In the genomic region with DNA sequence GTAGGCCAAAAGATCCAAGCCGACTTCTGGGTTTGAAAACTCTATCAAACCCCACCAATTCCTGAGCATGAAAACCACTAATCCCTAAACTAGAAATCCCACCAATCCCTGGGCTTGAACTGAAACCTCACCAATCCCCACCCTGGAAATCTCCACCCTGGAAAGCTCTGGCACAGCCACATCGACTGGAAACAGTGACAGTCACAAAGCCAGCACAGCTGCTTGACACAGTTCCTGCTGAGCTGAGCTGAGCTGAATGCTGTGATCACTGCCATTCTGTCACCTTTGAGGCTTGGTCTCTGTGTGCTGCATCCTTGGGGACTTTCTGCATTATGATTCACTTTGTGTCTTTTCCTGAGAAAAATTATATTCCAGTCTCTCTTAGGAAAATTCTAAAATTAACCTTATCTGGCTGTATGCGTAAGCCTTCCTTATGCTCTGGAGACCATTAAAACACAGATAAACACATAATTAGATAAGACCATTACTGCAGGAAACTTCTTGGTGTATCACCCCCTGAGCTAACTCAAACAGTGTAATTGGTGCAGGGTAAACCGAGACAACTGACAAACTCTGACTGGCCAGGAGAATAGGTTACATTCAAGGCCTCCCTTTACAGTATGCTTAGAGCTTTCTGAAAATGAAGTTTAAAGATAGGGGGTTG, we compare ENCODE assay signal across 8 mouse cellular contexts. TPM values are rescaled to one million over a fixed set of nuclear protein-coding genes. Genes with fewer than 3 reads are reported as not detected.
DNase-seq lines count a peak whose midpoint lies in the region.

No protein-coding gene starts in this region.

- peak; percentile 14 for DNase-seq in gastrocnemius, adult 18-20 months (ENCODE audit: low spot score)
- DNase-seq in gastrocnemius, adult 8-10 months (ENCODE audit: low spot score in 2 of 2) = no peak
- peak; percentile 25 for DNase-seq in right cerebral cortex, postnatal 14 days
- DNase-seq in right cerebral cortex, postnatal 4 days = no peak
- peak; percentile 48 for DNase-seq in heart, postnatal 4 days
- DNase-seq in yolk sac, embryonic 10.5 days (ENCODE audit: low spot score) = peak; percentile 16
- DNase-seq in B cell, adult 2 months = no peak
- no peak for DNase-seq in c-Kit-positive CD71-positive TER-119-positive erythroid progenitor cells, embryonic 14.5 days (ENCODE audit: low spot score)

RNA-seq across cellular contexts. Expression of gene Cybc1, which starts 2.6 kb away (rescaled TPM):
- total RNA-seq in gastrocnemius, adult 18-20 months (2021) = 1 to 10 TPM; 2.6 to 2.9 TPM
- 1 to 10 TPM; 2.8 to 3.8 (median 3.6) TPM for total RNA-seq in gastrocnemius, adult 8-10 months (2022)
- total RNA-seq in heart, postnatal 4 days (2021) = 10 to 100 TPM; 11.8 to 12.5 TPM

RNA-seq across cellular contexts. Expression of gene Narf, which starts 5.3 kb away (rescaled TPM):
- total RNA-seq in gastrocnemius, adult 18-20 months (2021) = 100 to 1,000 TPM in 1 of 2 experiments, 10 to 100 TPM in 1; 75.8 to 117 TPM
- 100 to 1,000 TPM in 3 of 4 experiments, 10 to 100 TPM in 1; 92.0 to 138 (median 119) TPM for total RNA-seq in gastrocnemius, adult 8-10 months (2022)
- total RNA-seq in heart, postnatal 4 days (2021) = 10 to 100 TPM; 58.7 to 62.4 TPM

RNA-seq across cellular contexts. Expression of gene Ogfod3, which starts 27.2 kb away (rescaled TPM):
- 10 to 100 TPM; 12.3 TPM for total RNA-seq in gastrocnemius, adult 18-20 months (2021)
- total RNA-seq in gastrocnemius, adult 8-10 months (2022) = 10 to 100 TPM; 10.2 to 13.4 (median 10.9) TPM
- total RNA-seq in heart, postnatal 4 days (2021) = 10 to 100 TPM; 18.7 to 22.2 TPM

RNA-seq across cellular contexts. Expression of gene Hexdc, which starts 27.5 kb away (rescaled TPM):
- total RNA-seq in gastrocnemius, adult 18-20 months (2021) = 1 to 10 TPM; 5.7 to 7.1 TPM
- 1 to 10 TPM; 7.2 to 9.4 (median 8.7) TPM for total RNA-seq in gastrocnemius, adult 8-10 months (2022)
- total RNA-seq in heart, postnatal 4 days (2021) = 10 to 100 TPM; 17.0 to 17.8 TPM

RNA-seq across cellular contexts. Expression of gene Foxk2, which starts 28.0 kb away (rescaled TPM):
- 10 to 100 TPM; 26.5 to 30.9 TPM for total RNA-seq in gastrocnemius, adult 18-20 months (2021)
- 10 to 100 TPM; 26.8 to 32.9 (median 28.0) TPM for total RNA-seq in gastrocnemius, adult 8-10 months (2022)
- total RNA-seq in heart, postnatal 4 days (2021) = 10 to 100 TPM; 30.3 to 34.5 TPM

Comparison
In these comparisons a context has a peak if more than half of its experiments do, and no peak if none do; other contexts are left out.
1. DNase-seq: peak in gastrocnemius, adult 18-20 months (single experiment), right cerebral cortex, postnatal 14 days (single experiment), heart, postnatal 4 days (single experiment) and yolk sac, embryonic 10.5 days (single experiment); none in gastrocnemius, adult 8-10 months (0 of 2), right cerebral cortex, postnatal 4 days (single experiment), B cell, adult 2 months (0 of 2) and c-Kit-positive CD71-positive TER-119-positive erythroid progenitor cells, embryonic 14.5 days (single experiment).